Mouse (Mus musculus): ENCODE measurements at regions not wholly inside any gene's neighbourhood (a gene's known extent, or its start where the extent isn't known, plus 50 kb on each side); places are given as distances from the start of the nearest gene placed in this dataset.

GRCm38 (mm10) chr10:23557828-23558227, 207.2 kb upstream of the Eya4 start:
- TF ChIP-seq ZC3H11A (IDR thresholded peaks at IDR 0.05; ENCODE audit: borderline replicate concordance, low read depth, low read length) (no peak), HCFC1 (IDR thresholded peaks at IDR 0.05; ENCODE audit: borderline replicate concordance, insufficient read depth, low read length) (no peak), CHD2 (IDR thresholded peaks at IDR 0.05; ENCODE audit: low read depth, low read length) (no peak)

Measured in ES-E14 (cell line).